Mouse (Mus musculus): ENCODE data around the gene Rcc1.

GRCm38 (mm10) chr4:132383455-132383854 is 30.1 kb upstream of the Rcc1 start:
- TF ChIP-seq MAZ (IDR thresholded peaks at IDR 0.05; ENCODE audit: low read depth, low read length), result no peak
- TF ChIP-seq POLR2A (IDR thresholded peaks at IDR 0.05; ENCODE audit: low read depth, low read length), result no peak

Data from CH12.LX (cell line).